Mouse (Mus musculus) large intestine, adult 2 months (tissue): Measurements from ENCODE around the gene Orai2. TPM values are rescaled to one million over a fixed set of nuclear protein-coding genes. Genes with fewer than 3 reads are reported as not detected.
"Not testable (repeated sequence)": the region's sequence is repeated elsewhere in the genome, so short reads cannot be mapped to it uniquely, and the experiment has no call there.

Experiments
- DNase-seq: peaks from one replicate; pipeline ENCODE4 v3.0.0-alpha.2; 2012; ENCODE audit warnings: low read depth, low spot score
- WGBS: fragments of 180-500 bp; shearing (Covaris S2); methylation state at CpG from one replicate; pipeline ENCODE4 v1.1.7; 2018; 5-methylcytosine and 5-hydroxymethylcytosine counted together
- polyA plus RNA-seq: library from polyadenylated mRNA; depleted of rRNA; stranded (reverse); fragments of >200 nt; gene quantifications from 2 replicates; pipeline ENCODE4 v1.2.3, GENCODE M21; 2012

The Orai2 gene
- polyA plus RNA-seq, 1 experiment, result 25.3 TPM

DNA sequence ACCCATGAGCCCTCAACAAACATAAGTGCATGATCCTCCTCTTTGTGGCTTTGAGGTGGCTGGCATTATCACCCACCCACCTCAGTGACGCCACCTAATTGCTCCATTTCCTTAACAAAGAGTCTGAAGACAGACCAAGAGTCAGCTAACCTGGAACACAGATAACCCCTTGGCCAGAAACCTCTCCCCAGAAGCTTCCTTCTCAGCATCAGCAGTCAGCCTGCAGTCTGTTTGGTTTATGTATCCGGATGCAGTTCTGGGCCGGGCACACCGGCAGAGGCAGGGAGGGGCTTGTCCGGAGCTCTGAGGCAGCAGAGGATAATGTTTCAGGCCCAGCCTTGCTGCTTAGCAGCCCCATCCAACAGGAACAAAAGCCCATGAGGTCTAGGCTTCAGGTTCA is 9.1 kb upstream of the Orai2 start:
- WGBS, result 71% methylated on average over 5 of the region's 5 CpGs
- no peak for DNase-seq

DNA sequence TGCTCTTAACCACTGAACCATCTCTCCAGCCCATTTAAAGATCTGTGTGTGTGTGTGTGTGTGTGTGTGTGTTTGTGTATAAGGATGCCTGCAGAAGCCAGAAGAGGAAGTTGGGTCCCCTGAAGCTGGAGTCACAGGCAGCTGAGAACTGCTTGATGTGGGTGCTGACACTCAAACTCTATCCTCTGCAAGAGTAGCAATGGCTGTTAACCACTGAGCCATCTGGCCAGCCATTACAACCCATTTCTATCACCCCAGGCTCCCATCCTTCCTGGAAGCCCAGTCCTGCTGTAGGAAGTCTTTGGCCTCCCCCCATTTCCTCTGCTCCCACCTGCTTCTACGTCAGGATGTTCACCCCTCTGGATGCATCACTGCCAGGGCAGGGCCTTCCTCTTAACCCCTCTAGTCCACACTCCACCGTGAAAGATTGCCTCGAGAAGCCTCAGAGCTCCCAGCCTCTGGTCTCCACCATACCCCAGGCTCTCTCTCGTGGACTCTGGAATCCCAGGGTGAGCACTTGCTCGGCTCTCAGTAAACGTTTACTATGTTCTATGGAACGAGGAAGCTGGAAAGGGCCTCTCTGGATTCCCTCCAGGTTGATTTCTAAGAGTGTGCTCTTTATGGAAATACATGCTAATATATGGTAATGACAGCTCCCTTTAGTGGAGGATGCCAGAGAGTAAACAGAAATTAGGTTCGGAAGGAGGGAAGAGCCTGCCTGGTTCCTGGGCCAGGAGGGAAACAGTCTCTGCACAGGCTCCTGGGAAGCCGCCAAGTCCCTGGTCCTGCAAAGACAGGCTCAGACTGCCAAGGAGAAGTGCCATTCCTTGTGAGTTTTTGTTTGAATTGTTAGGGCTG is 3.3 kb upstream of the Orai2 start:
- DNase-seq, result peak; percentile 89
- WGBS, result 5% methylated on average over 9 of the region's 9 CpGs

DNA sequence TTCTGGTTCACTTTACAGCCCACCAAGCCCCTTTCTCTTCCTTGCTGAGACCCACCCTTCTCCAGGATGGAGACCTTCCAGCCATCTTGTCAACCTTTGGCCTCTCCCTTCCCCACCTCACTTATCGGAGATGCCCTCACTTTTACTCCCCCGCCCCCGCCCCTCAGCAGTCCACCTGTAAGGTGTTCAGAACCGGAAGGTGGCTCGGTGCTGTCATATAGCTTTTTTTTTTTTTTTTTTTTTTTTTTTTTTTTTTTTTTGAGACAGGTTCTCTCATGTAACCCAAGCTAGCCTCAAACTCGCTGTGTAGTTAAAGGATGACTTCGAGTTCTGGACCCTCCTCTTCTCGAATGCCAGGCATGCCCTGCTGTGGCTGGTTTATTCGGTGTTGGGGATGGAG is 2.4 kb upstream of the Orai2 start:
- DNase-seq, result no peak
- 29% methylated on average over 9 of the region's 9 CpGs for WGBS

DNA sequence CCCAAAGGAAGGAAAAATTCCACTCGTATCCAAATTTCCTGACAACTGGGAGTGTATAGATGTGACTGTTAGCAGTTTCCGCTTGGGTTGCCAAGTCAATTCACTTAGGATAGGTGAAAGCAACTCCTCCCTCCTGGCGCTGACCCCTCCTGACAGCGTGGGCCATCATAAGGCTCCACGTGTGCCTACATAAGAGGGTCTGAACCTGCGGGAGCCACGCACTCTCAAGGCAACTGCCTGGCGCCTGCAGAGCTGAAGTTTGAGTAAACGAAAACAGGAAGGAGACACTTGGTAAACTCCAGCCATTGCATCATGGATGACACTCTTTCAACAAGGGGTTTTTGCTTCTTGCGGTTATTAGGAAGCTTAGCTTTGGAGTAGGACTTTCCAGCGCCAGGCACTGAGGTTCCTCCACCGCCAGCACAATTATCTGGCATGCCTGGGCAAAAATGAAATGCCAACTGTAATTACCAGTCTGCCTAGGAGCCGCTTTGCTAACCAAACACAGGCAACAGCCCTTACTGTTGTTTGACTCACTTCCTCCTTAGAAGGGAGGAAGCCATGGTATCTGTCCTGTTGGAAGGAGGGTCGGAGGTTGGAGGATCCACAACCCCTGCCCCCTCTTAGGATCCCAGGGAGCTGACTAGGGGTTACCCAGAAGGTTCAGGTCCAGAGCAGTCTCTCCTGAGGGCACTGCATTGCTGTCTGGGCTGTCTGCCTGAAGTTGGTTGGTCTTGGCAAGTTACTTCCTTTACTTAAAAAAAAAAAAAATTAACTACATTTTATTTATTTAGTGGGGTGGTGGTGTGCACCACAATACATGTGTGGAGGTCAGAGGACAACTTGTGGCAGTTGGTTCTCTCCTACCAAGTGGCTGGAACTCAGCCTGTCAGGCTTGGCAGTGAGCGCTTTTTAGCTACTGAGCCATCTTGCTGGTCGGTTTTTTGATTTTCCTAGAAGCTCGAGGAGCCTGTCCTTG is 1.1 kb upstream of the Orai2 start:
- peak; percentile 48 for DNase-seq
- WGBS, result 11% methylated on average over 17 of the region's 17 CpGs

DNA sequence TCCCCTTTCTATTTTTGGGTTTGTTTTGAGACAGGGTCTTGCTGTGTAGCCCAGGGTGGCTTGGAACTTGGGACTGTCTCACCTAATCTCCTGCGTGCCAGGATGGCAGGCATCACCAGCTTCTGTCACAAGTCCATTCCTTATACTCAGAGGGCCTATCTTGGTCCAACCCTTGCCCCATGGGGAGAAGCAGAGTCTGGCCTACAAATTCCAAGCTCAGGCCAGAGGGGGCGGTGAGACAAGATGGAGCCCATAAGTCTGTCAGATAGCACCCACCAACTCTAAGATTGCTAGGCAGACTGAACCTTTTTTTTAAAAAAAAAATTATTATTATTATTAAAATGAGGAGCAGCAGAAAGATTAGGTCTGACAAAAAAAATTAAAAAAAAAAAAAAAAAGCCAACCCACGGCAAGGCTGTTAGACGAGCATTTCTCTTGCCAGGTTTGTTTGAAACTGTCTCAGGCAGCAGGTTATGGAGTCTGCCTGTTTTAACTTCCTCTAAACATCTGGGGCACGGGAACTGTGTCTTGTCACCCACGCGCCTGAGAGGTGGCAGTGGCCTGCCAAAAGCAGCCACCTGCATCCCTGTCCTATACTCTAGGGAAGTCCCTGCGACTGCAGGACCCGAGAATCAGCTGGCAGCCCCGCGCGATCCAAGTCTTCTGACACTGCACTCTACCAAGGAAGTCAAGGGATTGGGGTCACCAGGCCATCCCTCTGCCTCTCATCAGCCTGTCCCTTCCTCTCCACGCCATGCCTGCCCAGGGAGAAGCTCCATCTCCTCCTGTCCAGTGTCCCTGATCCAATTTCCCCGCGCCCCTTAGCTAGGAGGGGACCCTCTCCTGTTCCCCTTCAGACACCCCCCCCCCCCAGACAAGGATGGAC is 644 bp downstream of the Orai2 start:
- no peak for DNase-seq
- WGBS, result 11% methylated on average over 15 of the region's 15 CpGs

DNA sequence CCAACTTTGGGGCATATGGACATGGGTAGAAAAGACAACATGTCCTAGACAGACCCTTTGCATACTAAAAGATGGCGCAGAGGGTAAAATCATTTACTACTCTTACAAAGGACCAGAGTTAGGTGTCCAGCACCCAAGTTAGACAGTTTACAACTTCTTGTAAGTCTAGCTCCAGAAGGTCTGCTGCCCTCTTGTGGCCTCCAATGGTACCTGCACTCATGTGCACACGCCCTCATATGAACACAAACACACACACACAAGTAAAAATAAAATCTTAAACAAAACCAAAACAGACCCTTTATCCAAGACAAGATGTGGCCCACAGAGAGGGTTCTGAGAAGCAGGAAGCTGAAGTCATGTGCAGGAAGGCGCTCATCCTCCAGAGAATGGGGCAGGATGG is 2.4 kb downstream of the Orai2 start:
- no peak for DNase-seq

DNA sequence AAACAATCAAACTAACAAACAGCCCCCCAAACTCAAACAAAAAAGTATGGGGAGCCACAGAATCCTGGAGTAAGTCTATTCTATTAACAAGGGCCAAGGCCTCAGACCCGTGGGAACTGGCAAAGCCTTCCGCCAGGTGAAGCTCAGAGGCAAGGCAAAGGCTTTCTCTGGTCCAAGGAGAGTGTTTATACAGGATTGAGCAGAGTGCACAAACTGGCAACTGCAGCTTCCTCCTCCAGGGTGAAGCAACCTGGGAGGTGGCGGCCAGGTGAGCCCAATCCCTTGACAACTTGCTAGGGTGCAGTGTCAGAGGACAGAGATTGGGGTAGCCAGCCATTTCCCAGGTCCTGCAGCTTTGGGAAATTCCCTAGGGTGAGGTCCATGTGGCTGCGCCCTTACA is 3.2 kb downstream of the Orai2 start:
- 42% methylated on average over 4 of the region's 4 CpGs for WGBS
- no peak for DNase-seq

More for the DNA sequence above, 2.4 kb downstream of the Orai2 start:
- 97% methylated on average over 3 of the region's 3 CpGs for WGBS

DNA sequence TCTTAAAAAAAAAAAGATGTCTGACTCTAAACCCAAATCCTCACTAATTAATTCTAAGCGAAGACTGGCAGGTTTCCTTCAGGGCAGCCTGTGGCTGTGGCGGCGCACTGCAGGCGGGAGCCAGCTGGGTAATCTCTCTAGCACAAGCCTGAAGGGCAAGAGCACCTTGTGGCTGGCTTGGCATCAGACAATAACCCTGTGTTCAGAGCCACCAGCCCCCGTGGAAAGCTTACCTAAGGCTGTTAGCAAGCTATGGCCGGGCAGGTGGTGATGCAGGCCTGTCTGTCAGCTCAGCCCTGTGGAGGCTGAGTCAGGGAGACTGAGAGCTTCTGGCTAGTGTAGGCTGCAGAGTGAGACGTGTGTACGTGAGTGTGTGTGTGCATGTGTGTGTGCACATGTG is 5.3 kb downstream of the Orai2 start:
- 83% methylated on average over 8 of the region's 8 CpGs for WGBS
- no peak for DNase-seq

DNA sequence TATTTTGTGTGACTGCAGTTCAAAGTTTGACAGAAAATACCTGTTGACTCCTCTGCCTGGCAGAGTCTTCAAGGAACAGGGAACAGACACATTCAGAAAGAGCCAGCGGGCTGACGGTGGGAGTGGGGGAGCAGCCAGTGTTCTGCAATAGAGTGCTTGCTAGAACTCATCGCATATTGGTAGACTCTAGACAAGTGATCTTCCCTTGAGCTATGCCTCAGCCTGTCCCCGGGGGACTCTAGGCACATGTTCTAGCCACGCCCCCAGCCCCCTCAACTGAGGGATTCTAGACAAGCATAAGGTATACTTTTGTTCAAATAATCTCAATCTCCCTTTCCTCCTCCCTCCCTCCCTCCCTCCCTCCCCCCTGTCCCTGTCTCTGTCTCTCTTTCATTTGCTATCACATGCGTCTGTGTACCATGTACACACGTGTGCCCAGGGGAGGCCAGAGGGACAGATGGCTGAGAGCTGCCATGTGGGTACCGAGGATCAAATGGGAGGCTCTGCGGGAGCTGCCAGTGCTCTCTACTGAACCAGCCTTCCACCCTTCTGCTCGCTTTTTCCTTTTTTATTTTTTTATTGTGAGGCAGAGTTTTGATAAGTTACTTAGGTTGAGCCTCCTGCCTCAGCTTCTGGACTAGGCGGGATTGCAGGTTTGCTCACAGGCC is 6.6 kb downstream of the Orai2 start:
- no peak for DNase-seq
- whole genome bisulfite sequencing, result 89% methylated on average over 11 of the region's 11 CpGs

DNA sequence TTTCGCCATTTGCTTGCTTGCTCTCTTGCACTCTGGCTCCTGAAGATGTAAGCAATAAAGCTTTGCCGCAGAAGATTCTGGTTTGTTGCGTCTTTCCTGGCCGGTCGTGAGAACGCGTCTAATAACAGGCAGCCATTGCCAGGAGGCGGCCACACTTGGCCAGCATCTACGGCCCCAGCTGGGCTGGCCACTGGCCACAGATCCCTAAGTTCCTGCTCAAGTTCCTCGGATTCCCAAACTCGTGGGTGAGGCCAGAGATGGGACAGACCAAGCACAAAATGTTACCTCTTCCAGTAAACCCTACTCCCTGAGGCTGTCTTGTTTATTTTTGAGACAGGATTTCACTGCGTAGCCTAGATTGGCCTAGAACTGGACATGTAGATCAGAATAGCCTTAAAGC is 10.4 kb downstream of the Orai2 start:
- 83% methylated on average over 11 of the region's 12 CpGs for WGBS

DNA sequence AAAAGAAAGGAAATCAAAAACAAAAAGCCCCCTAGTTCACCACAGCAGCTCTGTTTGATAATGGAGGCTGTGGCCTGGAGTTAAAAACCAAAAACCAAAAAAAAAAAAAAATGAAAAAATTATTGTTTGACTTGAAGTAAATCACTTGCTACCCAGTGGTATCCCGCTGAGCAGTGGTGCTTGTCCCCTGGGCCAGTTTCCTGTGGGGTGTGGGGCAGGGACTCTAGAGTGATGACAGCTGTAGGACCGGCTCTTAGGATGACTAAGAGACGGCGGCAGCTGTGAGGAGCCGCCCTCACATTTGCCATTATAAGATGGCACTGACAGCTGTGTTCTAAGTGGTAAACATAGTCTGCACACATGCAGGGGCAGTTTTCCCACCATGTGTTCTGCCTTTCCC is 15.1 kb downstream of the Orai2 start:
- no peak for DNase-seq
- 82% methylated on average over 5 of the region's 5 CpGs for WGBS

More for the DNA sequence above, 10.4 kb downstream of the Orai2 start:
- not testable (repeated sequence) for DNase-seq

DNA sequence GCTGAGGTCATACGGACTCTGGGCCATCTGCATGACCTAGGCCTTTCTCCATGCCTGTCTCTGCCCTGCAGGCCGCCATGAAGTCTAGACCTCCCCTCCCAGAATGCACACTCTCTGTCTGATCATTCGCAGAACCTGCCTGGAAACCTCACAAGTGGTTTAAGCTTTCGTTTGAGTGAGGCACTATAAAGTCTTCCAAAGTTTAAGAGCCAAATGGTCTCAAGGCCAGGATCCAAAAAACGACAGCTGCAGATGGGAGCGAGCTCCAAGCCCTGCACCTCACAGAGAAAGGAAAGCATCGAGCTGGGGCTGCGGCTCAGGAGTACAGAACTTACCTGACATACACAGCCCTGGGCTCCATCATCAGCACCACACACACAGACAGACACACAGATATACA is 18.1 kb downstream of the Orai2 start:
- no peak for DNase-seq
- 55% methylated on average over 8 of the region's 8 CpGs for WGBS

DNA sequence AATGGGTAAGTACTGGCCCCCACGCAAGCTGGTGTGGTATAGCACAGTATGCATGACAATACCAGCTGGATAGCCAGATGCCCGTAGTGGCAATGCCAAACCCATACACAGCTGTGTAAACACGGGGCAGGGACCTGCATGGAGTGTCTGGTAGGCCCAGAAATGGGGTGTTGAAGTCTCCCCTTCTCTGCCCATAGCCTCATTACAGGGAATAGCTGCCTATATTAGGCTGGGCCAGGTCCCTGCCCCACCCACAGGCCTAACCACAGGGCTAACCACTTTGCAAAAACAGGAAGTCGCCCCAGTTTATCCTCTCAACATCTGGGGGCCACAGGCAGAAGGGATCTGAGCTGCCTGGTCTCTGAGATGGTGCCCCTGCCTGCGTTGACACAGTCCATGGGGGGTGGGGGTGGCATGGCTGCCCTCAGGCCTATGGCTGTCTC is 21.4 kb downstream of the Orai2 start:
- WGBS, result 37% methylated on average over 5 of the region's 5 CpGs

DNA sequence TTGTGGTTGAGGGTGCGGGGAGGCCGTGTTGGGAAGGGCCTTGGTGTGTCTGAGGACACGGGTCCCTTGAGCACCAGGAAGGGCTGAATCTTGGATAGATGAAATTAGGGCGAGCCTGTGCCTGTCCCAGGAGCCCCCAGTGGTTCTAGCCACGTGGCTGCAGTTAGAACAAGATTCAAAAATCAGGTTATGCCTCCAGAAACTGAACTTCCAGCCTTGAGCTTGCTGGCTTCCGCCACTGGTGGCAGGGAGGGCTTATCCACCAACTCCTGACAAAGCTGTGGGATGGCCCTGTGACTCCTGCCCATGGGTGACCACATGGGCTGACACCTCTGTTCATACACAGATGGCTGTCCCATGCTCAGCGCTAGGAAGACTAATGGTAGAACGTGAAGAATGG is 22.8 kb downstream of the Orai2 start:
- WGBS, result 75% methylated on average over 8 of the region's 8 CpGs

More for the DNA sequence above, 21.4 kb downstream of the Orai2 start:
- DNase-seq, result not testable (repeated sequence)

DNA sequence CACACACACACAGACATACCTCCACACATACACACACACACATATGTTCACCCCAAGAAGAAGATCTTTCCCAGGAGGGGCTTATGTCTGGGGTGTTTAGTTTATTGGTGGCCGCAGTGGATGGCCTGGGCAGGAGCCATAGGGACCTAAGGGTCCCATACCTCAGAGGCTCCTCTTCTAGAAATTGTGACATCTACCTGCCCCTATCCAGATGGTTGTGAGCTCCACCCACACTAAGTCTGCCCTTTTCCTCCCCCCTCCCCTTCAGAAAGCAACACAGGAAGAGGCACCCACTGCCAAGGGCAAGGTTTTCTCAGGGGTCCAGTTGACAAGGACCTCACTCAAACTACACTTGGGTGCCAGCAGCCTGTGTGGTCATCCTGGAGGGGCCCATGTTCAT is 23.6 kb downstream of the Orai2 start:
- no peak for DNase-seq
- WGBS, result 83% methylated on average over 1 of the region's 1 CpGs

More for the DNA sequence above, 22.8 kb downstream of the Orai2 start:
- DNase-seq, result no peak

DNA sequence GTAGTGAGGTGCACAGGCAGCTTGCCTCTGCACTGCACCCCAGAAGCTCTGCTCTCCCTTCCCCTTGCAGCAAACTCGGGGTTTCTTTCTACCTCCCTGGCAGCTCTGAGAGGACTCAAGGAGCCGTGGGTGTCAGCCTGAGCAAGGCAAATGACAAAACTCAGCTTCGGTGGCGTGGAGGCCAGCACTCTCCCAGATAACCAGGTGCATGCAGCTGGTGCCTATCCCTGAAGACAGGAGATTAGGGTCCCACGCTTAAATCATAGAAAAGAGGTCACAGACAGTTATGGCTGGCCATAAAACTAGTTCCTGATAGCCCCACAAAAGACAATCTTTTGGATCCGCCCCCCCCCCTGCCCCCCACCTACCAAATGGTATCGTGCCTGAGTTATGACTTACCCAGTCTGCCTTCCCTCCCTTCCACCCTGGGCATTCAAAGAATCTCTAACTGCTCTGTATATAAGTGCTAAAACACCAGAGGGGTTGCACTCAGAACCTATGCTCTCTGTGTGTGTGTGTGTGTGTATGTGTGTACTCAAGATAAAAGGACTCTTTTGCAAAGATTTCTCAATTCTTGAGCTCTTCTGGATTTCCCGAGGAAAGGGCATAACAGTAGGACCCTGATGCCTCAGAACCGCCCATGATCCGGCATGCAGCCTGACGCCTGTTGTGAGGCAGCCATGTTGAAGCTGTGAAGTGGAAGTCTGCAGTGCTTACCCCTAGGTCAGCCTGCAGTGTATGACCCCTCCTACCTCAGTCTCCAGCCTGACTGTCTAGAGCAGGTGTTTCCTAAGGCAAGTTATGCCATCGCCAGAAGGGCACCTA is 25.7 kb downstream of the Orai2 start:
- 30% methylated on average over 12 of the region's 12 CpGs for WGBS
- DNase-seq, result no peak

DNA sequence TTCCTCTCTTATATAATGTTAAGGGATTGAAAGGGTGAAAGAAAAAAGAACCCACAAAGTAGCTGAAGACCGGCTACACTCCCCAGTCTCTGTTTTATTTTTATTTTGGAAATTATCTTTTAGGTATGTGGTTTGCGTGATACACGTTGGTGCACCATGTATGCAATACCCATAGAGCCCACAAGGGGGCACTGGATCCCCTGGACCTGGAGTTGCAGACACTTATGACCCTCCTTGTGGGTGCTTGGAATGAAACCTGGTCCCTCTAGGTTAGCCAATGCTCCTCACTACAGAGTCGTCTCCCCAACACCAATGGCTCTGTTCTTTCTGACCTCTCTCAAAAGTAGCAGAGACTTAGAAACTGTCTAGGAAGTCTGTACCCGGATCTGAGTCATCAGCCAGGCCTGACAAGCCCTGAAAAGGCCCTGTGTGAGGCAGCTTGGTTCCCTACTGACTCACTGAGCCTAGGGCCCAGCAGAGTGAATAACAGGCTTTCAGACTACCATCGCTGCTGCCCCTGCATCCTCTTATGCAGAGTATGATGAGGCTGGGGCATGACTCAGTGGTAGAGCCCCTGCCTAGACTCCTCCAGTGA is 27.3 kb downstream of the Orai2 start:
- no peak for DNase-seq
- 88% methylated on average over 6 of the region's 6 CpGs for WGBS

DNA sequence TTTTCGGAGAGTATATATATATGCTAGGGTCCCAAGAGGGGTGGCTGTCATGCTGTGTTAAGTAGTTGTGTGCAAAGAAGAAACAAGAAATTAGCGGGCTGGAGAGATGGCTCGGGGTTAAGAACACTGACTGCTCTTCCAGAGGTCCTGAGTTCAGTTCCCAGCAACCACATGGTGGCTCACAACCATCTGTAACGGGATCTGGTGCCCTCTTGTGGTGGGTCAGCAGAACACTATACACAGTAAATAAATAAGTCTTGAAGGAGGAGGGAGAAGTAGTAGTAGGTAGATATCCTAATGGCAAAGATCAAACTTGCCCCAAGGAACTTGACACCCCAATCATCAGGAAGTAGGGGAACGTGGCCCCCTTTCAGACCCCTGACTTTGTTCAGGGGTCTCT is 27.8 kb downstream of the Orai2 start:
- DNase-seq, result no peak
- WGBS, result 88% methylated on average over 5 of the region's 5 CpGs
